Mouse (Mus musculus): ENCODE data around the gene Arih1.

- no peak for TF ChIP-seq CTCF (IDR thresholded peaks at IDR 0.05; ENCODE audit: low read depth, low read length)
- TF ChIP-seq POLR2A (IDR thresholded peaks at IDR 0.05; ENCODE audit: borderline replicate concordance, low read depth, low read length) = no peak
Measured at GRCm38 (mm10) chr9:59339107-59339506, 147.3 kb downstream of the Arih1 start.

Data from bone marrow macrophage, adult 2 months (primary cell).